Mouse (Mus musculus) forebrain, postnatal 0 days (tissue): ENCODE results near the gene Cln5. TPM values are rescaled to one million over a fixed set of nuclear protein-coding genes. Genes with fewer than 3 reads are reported as not detected.

Source experiments
- ATAC-seq: fragments of 200-750 bp; cut with Nextera tagmentation; 2 replicates; pipeline ENCODE4 v1.8.0; 2017; ENCODE audit warnings: mild to moderate bottlenecking, moderate library complexity
- DNase-seq: peaks from one replicate; pipeline ENCODE4 v3.0.0-alpha.2; 2015
- H3K27ac ChIP-seq: fragments of 300-500 bp; sonication (generic); 2 replicates; pipeline ENCODE4 v1.5.1; 2014; ENCODE audit warnings: low read depth, mild to moderate bottlenecking, antibody characterized with exemption, low read length, moderate library complexity, mixed read lengths
- H3K27me3 ChIP-seq: fragments of 300-500 bp; sonication (generic); 2 replicates; pipeline ENCODE4 v1.6.1; 2014; ENCODE audit warnings: mild to moderate bottlenecking, low read length, mixed read lengths; ENCODE audit not compliant: insufficient read depth
- H3K36me3 ChIP-seq: fragments of 300-500 bp; sonication (generic); 2 replicates; pipeline ENCODE4 v1.6.1; 2014; ENCODE audit warnings: mild to moderate bottlenecking, moderate library complexity; ENCODE audit not compliant: insufficient read depth
- H3K4me1 ChIP-seq: fragments of 300-500 bp; sonication (generic); 2 replicates; pipeline ENCODE4 v1.6.1; 2014; ENCODE audit warnings: antibody characterized with exemption; ENCODE audit not compliant: insufficient read depth
- H3K4me2 ChIP-seq: fragments of 300-500 bp; sonication (generic); 2 replicates; pipeline ENCODE4 v1.6.1; 2014; ENCODE audit warnings: low read depth, mild to moderate bottlenecking, moderate library complexity
- H3K4me3 ChIP-seq: fragments of 300-500 bp; sonication (generic); 2 replicates; pipeline ENCODE4 v1.5.1; 2014; ENCODE audit warnings: low read depth, low read length, mixed read lengths
- H3K9ac ChIP-seq: fragments of 300-500 bp; sonication (generic); 2 replicates; pipeline ENCODE4 v1.6.1; 2014; ENCODE audit warnings: mild to moderate bottlenecking
- H3K9me3 ChIP-seq: fragments of 300-500 bp; sonication (generic); 2 replicates; pipeline ENCODE4 v1.6.1; 2016; ENCODE audit warnings: low read length
- CTCF ChIP-seq: sonication (generic); IDR thresholded peaks from 2 replicates; pipeline ENCODE4 v1.5.1; 2016; ENCODE audit warnings: antibody characterized with exemption, control low read depth, low read depth
- WGBS: fragments of 180-500 bp; shearing (Covaris S2); extraction: QIAGEN DNeasy Blood & Tissue Kit; methylation state at CpG from one replicate; pipeline ENCODE4 v1.1.7; 2014; 5-methylcytosine and 5-hydroxymethylcytosine counted together
- polyA plus RNA-seq: library from polyadenylated mRNA; unstranded; fragments of >200 nt; fragmentation: Nextera tagmentation; extraction: Ambion mirVana; gene quantifications from 2 replicates; pipeline ENCODE4 v1.2.1, GENCODE M21; 2015
- total RNA-seq: library from RNA; depleted of rRNA; stranded (reverse); fragments of >200 nt; gene quantifications from 2 replicates; pipeline ENCODE4 v1.2.3, GENCODE M21; 2014

Cln5 gene
- total and polyA plus RNA-seq, 2 experiments from 2014 or later, result 8.8 to 9.7 TPM

DNA sequence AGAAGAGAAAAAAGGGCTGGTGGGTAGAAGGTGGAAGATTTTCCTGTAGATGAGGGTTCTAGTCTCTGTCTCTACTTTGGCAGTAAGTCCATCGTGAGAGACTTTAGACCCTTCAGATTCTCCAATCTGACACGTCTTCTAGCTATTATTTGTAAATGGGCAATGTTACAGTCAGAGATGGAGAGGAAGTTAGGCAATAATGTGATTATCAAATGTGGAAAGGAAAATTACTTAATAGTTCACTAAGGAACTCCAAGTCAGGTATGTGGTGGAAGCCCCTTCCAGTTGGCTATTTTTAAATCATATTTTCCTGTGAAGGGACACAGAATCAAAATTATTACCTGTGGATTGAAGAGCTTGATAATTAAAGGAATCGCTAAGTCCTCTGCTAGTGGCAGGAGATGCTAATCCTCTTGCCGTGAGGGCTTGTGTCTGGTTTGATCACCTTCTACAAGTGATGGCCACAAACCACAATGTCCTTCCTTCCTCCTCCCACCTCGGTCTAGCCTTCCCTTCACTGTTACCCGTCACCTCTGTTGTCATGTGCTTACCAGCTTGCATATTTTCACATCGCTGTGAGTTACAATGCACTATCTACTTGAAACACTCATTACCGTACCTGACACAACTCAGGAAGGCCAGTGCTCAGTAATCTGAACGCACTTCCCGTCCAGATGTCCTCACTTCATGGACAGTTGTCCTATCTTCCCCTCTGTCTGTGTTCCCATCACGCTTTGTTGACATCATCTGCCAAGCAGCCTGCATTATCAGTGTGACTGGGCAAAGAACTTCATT lies 21.5 kb upstream of the Cln5 start:
- Histone ChIP-seq H3K4me1 (no peaks in the 10 kb centered on the region), H3K27ac (no peak overlapping the region), H3K27me3 (no peaks in the 10 kb centered on the region), H3K4me2 (no peak overlapping the region), H3K9me3 (no peaks in the 10 kb centered on the region), H3K9ac (no peak overlapping the region), H3K36me3 (no peaks in the 10 kb centered on the region), H3K4me3 (no peak overlapping the region)
- DNase-seq (no peak), ATAC-seq (no peak)
- no peak for TF ChIP-seq CTCF
- WGBS, result 83% methylated on average over 11 of the region's 11 CpGs

- no peaks in the 10 kb centered on the region for H3K27me3 ChIP-seq
- no peak overlapping the region for H3K9ac ChIP-seq
- H3K4me2 ChIP-seq, result no peak overlapping the region
- peak; percentile 87 for ATAC-seq
- no peaks in the 10 kb centered on the region for H3K9me3 ChIP-seq
- H3K4me1 ChIP-seq, result no peaks in the 10 kb centered on the region
- peak; percentile 53 for DNase-seq
- 34% methylated on average over 8 of the region's 8 CpGs for WGBS
- no peaks in the 10 kb centered on the region for H3K36me3 ChIP-seq
- peak; percentile 95 for TF ChIP-seq CTCF
- H3K4me3 ChIP-seq, result no peak overlapping the region
- no peak overlapping the region for H3K27ac ChIP-seq
Observed at GRCm38 (mm10) chr14:103051159-103051769, 18.8 kb upstream of the Cln5 start.

- Histone ChIP-seq H3K4me2 (no peak overlapping the region), H3K9ac (no peak overlapping the region), H3K27me3 (no peaks in the 10 kb centered on the region), H3K27ac (no peak overlapping the region), H3K9me3 (no peaks in the 10 kb centered on the region), H3K4me3 (no peak overlapping the region), H3K36me3 (no peaks in the 10 kb centered on the region), H3K4me1 (no peaks in the 10 kb centered on the region)
- no peak for DNase-seq
- 90% methylated on average over 13 of the region's 13 CpGs for WGBS
- no peak for TF ChIP-seq CTCF
- ATAC-seq, result no peak
Observed at GRCm38 (mm10) chr14:103054731-103055130, 15.3 kb upstream of the Cln5 start.

- Histone ChIP-seq H3K4me1 (no peaks in the 10 kb centered on the region), H3K36me3 (no peaks in the 10 kb centered on the region), H3K4me3 (no peak overlapping the region), H3K27ac (no peak overlapping the region), H3K9ac (no peak overlapping the region), H3K4me2 (no peak overlapping the region), H3K27me3 (no peaks in the 10 kb centered on the region), H3K9me3 (no peaks in the 10 kb centered on the region)
- no peak for TF ChIP-seq CTCF
- no peak for ATAC-seq
- 90% methylated on average over 7 of the region's 7 CpGs for WGBS
- no peak for DNase-seq
Observed at GRCm38 (mm10) chr14:103056601-103057000, 13.4 kb upstream of the Cln5 start.

DNA sequence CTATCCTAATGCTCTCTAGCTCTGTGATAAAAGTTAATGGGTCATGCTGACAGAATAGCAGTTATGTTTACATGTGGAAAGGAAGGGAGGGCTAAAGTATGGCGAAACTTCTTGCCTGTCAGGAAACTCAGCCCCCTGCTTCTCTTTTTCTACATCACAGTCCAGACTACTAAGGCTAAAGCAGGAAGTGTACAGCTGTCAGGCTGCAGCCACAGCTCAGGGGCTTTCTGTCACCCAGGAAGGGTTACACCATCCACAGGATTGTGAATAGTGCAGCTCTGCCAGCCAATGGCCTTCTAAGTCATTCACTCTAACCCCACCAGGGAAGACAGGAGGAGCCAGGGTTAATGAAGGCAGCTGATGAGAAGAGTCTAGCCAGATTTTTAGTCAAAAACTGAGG lies 11.0 kb upstream of the Cln5 start:
- no peaks in the 10 kb centered on the region for H3K4me1 ChIP-seq
- H3K27ac ChIP-seq, result no peak overlapping the region
- no peak overlapping the region for H3K9ac ChIP-seq
- DNase-seq (no peak), ATAC-seq (no peak)
- H3K27me3 ChIP-seq, result no peaks in the 10 kb centered on the region
- no peak for TF ChIP-seq CTCF
- H3K4me2 ChIP-seq, result no peak overlapping the region
- WGBS, result 90% methylated on average over 1 of the region's 1 CpGs
- no peaks in the 10 kb centered on the region for H3K36me3 ChIP-seq
- no peaks in the 10 kb centered on the region for H3K9me3 ChIP-seq
- H3K4me3 ChIP-seq, result no peak overlapping the region

DNA sequence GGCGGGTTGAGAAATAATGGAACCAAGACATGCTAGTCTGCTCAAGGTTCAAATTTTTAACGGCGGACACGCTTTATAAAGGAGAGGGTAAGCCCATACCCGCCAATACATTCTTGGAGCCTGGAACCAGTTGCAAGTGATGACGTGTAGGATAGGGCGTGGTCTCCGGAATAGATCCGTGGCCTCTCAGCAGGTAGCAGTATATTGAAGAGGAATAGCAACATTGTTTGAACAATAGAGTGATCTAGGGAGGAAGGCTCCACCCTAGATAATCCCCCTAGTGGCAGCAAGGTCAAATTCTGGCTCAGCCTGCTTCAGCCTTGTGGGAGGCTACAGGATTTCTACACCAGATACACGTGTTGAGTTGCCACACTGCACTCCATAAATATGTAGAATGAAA lies 10.5 kb upstream of the Cln5 start:
- no peaks in the 10 kb centered on the region for H3K4me1 ChIP-seq
- H3K4me3 ChIP-seq, result no peak overlapping the region
- no peak for TF ChIP-seq CTCF
- no peak overlapping the region for H3K4me2 ChIP-seq
- H3K27ac ChIP-seq, result no peak overlapping the region
- no peaks in the 10 kb centered on the region for H3K9me3 ChIP-seq
- DNase-seq, result no peak
- ATAC-seq, result no peak
- H3K9ac ChIP-seq, result no peak overlapping the region
- WGBS, result 89% methylated on average over 10 of the region's 10 CpGs
- no peaks in the 10 kb centered on the region for H3K27me3 ChIP-seq
- H3K36me3 ChIP-seq, result no peaks in the 10 kb centered on the region

- no peak overlapping the region for H3K4me3 ChIP-seq
- no peak overlapping the region for H3K9ac ChIP-seq
- WGBS, result 10% methylated on average over 10 of the region's 10 CpGs
- H3K36me3 ChIP-seq, result no peaks in the 10 kb centered on the region
- no peaks in the 10 kb centered on the region for H3K27me3 ChIP-seq
- H3K9me3 ChIP-seq, result no peaks in the 10 kb centered on the region
- ATAC-seq (no peak), DNase-seq (peak; percentile 83)
- H3K4me2 ChIP-seq, result no peak overlapping the region
- H3K27ac ChIP-seq, result no peak overlapping the region
- peak; percentile 74 for TF ChIP-seq CTCF
- H3K4me1 ChIP-seq, result no peaks in the 10 kb centered on the region
Observed at GRCm38 (mm10) chr14:103065294-103066167, 4.5 kb upstream of the Cln5 start.
